Mouse (Mus musculus) heart, adult 2 months (tissue): ENCODE measurements at regions not wholly inside any gene's neighbourhood (a gene's known extent, or its start where the extent isn't known, plus 50 kb on each side); places are given as distances from the start of the nearest gene placed in this dataset.

Experiments
- CTCF ChIP-seq: fragments of 200-600 bp; IDR thresholded peaks from 2 replicates; pipeline ENCODE4 v1.8.1; 2022; ENCODE audit warnings: antibody characterized with exemption, mild to moderate bottlenecking, moderate library complexity
- POLR2A ChIP-seq: fragments of 200-500 bp; IDR thresholded peaks from 2 replicates; pipeline ENCODE4 v1.6.1; 2011; ENCODE audit warnings: mild to moderate bottlenecking, low read depth, low read length, control low read depth; ENCODE audit not compliant: insufficient read depth

DNA sequence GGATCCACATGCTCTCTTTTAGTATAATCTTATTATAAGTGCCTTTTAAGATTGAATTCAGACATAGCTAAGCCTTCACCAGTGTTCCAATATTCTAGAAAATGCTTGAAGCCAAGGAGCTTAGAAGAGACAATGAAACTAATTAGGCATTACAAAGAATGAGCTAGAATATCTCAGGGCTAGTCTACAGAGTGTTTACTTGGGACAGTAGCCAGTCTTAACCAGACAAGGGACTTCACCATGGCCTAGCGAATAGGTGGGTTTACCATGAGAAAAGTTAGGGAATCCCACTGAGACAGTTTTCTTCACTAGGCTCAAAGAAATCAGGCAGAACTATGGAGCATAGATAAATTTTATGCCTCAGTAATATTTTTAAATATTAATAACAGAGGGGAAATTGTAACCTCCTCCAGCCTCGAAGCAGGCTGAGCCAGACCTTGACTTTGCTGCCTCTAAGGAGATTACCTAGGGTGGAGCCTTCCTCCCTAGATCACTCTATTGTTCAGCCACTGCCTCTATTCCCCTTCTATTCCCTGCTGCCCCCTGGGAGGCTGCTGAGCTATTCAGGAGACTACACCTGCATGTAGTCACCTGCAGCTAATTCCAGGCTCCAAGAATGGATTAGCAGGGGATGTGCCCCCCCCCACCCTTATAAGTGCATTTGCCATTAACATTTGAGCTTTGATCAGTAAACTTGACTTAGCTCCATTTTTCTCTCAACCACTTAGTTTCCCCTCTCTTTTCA lies 1014.5 kb upstream of the Arrdc3 start:
- TF ChIP-seq CTCF: no peak
- TF ChIP-seq POLR2A: no peak
